Comparison of ENCODE assay signal across 26 mouse cellular contexts in the genomic region with DNA sequence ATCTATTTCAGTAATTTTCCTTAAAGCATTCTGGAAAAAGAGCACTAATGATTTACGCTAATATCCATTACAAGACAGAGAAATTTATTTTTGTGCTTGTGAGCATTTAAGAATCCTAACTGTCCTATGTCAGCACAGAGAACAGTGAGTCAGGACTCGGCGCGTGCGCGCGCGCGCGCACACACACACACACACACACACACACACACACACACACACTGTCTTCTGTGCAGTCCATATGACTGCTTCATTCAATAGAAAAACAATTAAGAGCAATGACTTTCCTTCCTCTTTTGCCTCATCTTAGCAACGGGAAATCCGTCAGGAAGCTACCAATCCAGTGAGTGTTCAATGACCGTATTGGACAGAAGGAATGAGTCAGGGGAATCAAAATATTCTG.
"Had no signal": no experiment of that assay in that cellular context is flagged by ENCODE, and none has a peak within 500 bp of the region (broad histone marks: within the 10 kb centered on the region; RNA-seq: fewer than 3 reads in every experiment).

No protein-coding gene starts in this region.

- H3K4me3 ChIP-seq: heart, adult 2 months; heart, embryonic 13.5 days; heart, embryonic 15.5 days; hindbrain, embryonic 10.5 days; hindbrain, embryonic 15.5 days; intestine, embryonic 15.5 days; layer of hippocampus, adult 2 months; left cerebral cortex, adult 2 months; limb, embryonic 10.5 days; limb, embryonic 12.5 days had no signal

- DNase-seq: forebrain, postnatal 0 days; gastrocnemius, postnatal 14 days; gastrocnemius, postnatal 36 days; heart, adult 11 months; heart, adult 2 months; heart, postnatal 14 days; heart, postnatal 4 days; kidney, adult 18-20 months; kidney, adult 8-10 months; kidney, postnatal 10 days; kidney, postnatal 25 days; kidney, postnatal 4 days; liver had no signal

- H3K36me3 ChIP-seq: heart, embryonic 13.5 days; heart, embryonic 15.5 days; hindbrain, embryonic 10.5 days; hindbrain, embryonic 15.5 days; intestine, embryonic 15.5 days; limb, embryonic 10.5 days; limb, embryonic 12.5 days had no signal

- H3K9ac ChIP-seq: forebrain, postnatal 0 days; heart, embryonic 13.5 days; heart, embryonic 15.5 days; hindbrain, embryonic 15.5 days; intestine, embryonic 15.5 days; limb, embryonic 12.5 days had no signal

- H3K9me3 ChIP-seq: heart, embryonic 13.5 days; heart, embryonic 15.5 days; hindbrain, embryonic 10.5 days; hindbrain, embryonic 15.5 days; intestine, embryonic 15.5 days; limb, embryonic 10.5 days; limb, embryonic 12.5 days had no signal

- H3K27me3 ChIP-seq: heart, embryonic 13.5 days; heart, embryonic 15.5 days; hindbrain, embryonic 15.5 days; intestine, embryonic 15.5 days; limb, embryonic 12.5 days had no signal

- H3K27ac ChIP-seq: heart, adult 2 months; heart, embryonic 13.5 days; heart, embryonic 15.5 days; hindbrain, embryonic 10.5 days; hindbrain, embryonic 15.5 days; intestine, embryonic 15.5 days; layer of hippocampus, adult 2 months; left cerebral cortex, adult 2 months; limb, embryonic 10.5 days; limb, embryonic 12.5 days had no signal

- ATAC-seq: forebrain, postnatal 0 days; inflammation-experienced regulatory T-cells, adult 6 months; intestine, embryonic 15.5 days; intestine, postnatal 0 days had no signal

- H3K4me1 ChIP-seq: heart, embryonic 13.5 days; heart, embryonic 15.5 days; hindbrain, embryonic 10.5 days; hindbrain, embryonic 15.5 days; intestine, embryonic 15.5 days; limb, embryonic 10.5 days; limb, embryonic 12.5 days had no signal

- H3K4me2 ChIP-seq: heart, embryonic 11.5 days; heart, embryonic 13.5 days; heart, embryonic 15.5 days; hindbrain, embryonic 15.5 days; intestine, embryonic 15.5 days; limb, embryonic 12.5 days; liver, embryonic 11.5 days had no signal
